Mouse (Mus musculus) CH12.LX (cell line): ENCODE measurements around the gene Kif19a.

Experiments used
- BHLHE40 ChIP-seq: IDR thresholded peaks from 2 replicates; pipeline ENCODE4 v1.6.1; 2011; ENCODE audit warnings: mild to moderate bottlenecking, low read depth, low read length, improper control_type of control experiment
- CHD2 ChIP-seq: IDR thresholded peaks from 2 replicates; pipeline ENCODE4 v1.6.1; 2011; ENCODE audit warnings: low read length, improper control_type of control experiment
- CTCF ChIP-seq, 2 experiments: IDR thresholded peaks in 1 of 2; conservative IDR thresholded peaks in 1 of 2; 2 replicates each; pipeline ENCODE4 v1.5.1; 2011 to 2012; ENCODE audit warnings: low read depth in 2 of 2, low read length in 2 of 2, improper control_type of control experiment in 1 of 2, inconsistent platforms in 1 of 2, mild to moderate bottlenecking in 1 of 2, moderate library complexity in 1 of 2
- ELF1 ChIP-seq: IDR thresholded peaks from 2 replicates; pipeline ENCODE4 v1.6.1; 2014; ENCODE audit warnings: low read depth, mild to moderate bottlenecking, inconsistent platforms, low read length, improper control_type of control experiment
- EP300 ChIP-seq: IDR thresholded peaks from 2 replicates; pipeline ENCODE4 v1.6.1; 2011; ENCODE audit warnings: low read length, improper control_type of control experiment
- HCFC1 ChIP-seq: IDR thresholded peaks from 2 replicates; pipeline ENCODE4 v1.6.1; 2012; ENCODE audit warnings: low read depth, mild to moderate bottlenecking, inconsistent platforms, low read length, improper control_type of control experiment
- MAZ ChIP-seq: IDR thresholded peaks from 2 replicates; pipeline ENCODE4 v1.6.1; 2012; ENCODE audit warnings: low read depth, mild to moderate bottlenecking, inconsistent platforms, low read length, improper control_type of control experiment, moderate library complexity
- MXI1 ChIP-seq: IDR thresholded peaks from 2 replicates; pipeline ENCODE4 v1.6.1; 2011; ENCODE audit warnings: mild to moderate bottlenecking, low read depth, low read length, improper control_type of control experiment
- POLR2A ChIP-seq: IDR thresholded peaks from 2 replicates; pipeline ENCODE4 v1.6.1; 2011; ENCODE audit warnings: low read depth, mild to moderate bottlenecking, improper control_type of control experiment, low read length
- UBTF ChIP-seq: IDR thresholded peaks from 2 replicates; pipeline ENCODE4 v1.6.1; 2012; ENCODE audit warnings: low read depth, mild to moderate bottlenecking, inconsistent platforms, low read length, improper control_type of control experiment, moderate library complexity
- ZKSCAN1 ChIP-seq: IDR thresholded peaks from 2 replicates; pipeline ENCODE4 v1.6.1; 2012; ENCODE audit warnings: low read depth, inconsistent platforms, low read length, improper control_type of control experiment, borderline replicate concordance

GRCm38 (mm10) chr11:114807025-114807424 lies 41.8 kb downstream of the Kif19a start:
- TF ChIP-seq POLR2A (no peak), UBTF (no peak), BHLHE40 (no peak), MAZ (no peak), EP300 (no peak), CTCF (conservative IDR thresholded peaks at IDR 0.05 in 1 of 2, IDR thresholded peaks at IDR 0.05 in 1 of 2; ENCODE audit: low read depth in 2 of 2, low read length in 2 of 2) (no peak), CHD2 (no peak), ZKSCAN1 (no peak), HCFC1 (no peak), MXI1 (no peak), ELF1 (no peak)
